Mouse (Mus musculus): Measurements from ENCODE around the gene Rab15.
"Not testable (repeated sequence)": the region's sequence is repeated elsewhere in the genome, so short reads cannot be mapped to it uniquely, and the experiment has no call there.

Rab15 gene

DNA sequence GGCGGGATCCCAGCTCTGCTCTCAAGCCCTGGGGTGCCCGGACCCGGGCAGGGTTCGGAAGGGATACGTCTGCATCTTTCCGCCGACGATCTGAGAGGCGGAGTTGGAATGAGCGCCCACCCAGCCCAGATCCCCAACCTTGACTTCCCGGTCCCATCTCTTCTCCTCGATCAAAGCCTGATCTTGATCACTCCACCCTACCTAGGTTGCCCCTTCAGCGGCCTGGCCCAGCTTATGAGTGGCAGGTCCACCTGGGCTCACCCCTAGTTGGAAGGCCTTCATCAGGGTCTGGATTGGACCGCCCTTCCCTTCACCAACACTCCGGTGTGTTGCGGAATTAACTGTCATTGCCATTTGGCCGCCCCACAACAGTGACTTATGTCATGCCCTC, at the start of gene Rab15:
Gene Rab15, minus strand, starts transcription at position 258 of the 391 bp plus-strand sequence.
- peak; percentile 27 for DNase-seq (ENCODE audit: low spot score)

DNA sequence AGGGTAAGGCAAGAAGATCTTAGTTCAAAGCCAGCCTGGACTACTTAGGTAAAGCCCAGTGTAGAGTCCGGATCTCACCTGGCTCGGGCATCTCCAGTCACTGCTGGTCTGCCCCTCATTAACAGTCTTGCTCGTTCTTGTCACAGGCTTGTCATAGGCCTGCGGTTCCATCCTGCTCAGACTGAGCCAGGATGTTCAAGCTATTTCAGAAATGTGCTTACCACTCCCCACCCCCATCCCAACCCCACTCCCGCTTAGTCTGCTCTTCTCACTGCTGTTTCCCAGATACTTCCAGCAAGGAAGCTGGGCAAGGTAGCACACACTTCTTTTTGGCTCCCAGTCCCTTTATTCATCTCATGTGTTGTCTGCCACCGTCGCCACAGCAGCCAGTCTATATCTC, 46.9 kb upstream of the Rab15 start:
- DNase-seq (ENCODE audit: low spot score), result no peak

DNA sequence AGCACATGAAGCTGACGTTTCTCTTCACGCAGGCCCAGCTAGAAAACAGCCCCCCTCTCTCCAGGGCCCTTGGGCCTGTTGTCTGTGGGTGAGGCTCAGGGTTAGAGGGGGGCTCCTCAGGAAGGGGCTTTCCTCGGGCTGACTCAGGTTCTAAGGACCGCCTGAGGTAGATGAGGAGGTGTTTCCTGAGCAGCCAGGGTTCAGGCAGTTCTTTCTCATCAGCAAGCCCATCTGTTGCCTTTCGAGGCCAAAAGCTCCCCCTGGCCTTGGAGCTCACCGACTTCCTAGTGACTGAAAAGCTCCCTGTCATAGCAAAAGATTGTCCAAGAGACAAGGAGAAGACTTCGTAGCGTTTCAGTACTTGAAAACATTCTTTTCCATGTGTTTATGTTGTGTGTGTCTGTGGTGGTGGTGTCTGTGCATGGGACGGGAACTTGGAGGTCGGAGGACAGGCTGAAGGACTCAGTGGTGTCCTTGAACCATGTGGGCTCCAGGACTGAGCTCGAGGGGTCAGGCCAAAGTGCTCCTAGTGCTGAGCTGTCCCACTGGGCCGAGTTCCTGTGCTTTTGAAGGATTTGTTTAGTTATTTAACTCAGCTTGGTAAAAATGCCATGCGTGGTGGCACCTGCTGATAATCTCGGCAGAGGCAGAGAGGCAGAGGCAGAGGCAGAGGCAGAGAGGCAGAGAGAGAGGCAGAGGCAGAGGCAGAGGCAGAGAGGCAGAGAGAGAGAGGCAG, 45.9 kb upstream of the Rab15 start:
- no peak for DNase-seq (ENCODE audit: low spot score)

DNA sequence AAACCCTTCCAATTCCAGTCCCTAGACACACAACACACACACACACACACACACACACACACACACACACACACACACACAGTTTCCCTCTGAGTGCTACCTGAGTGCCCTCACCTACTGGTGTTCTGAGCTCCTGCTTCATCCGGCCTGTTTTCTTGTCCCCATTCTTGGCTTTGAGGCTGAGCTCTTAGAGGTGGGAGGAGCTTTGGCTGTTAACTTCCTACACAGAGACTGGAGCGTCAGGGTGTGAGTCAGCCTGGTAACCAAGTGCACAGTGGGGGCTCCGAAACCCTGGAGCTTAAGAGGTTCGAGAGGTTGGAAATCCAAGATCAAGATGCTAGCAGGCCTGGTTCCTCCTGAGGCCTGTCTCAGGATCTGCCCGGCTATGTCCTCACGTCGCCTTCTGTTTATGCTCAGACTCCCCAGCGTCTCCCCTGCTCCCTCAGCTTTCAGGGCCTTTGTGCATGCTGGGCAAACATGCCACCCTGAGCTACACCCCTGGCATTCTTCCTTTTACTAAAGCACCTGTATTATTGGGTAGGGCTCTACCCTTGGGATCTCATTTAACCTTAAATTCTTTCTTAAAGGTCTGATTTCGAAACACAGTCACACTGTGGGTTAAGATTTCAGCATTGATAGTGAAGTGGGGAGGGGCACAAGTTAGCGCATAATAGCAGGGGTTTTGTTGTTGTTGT, 45.0 kb upstream of the Rab15 start:
- no peak for DNase-seq (ENCODE audit: low spot score)

DNA sequence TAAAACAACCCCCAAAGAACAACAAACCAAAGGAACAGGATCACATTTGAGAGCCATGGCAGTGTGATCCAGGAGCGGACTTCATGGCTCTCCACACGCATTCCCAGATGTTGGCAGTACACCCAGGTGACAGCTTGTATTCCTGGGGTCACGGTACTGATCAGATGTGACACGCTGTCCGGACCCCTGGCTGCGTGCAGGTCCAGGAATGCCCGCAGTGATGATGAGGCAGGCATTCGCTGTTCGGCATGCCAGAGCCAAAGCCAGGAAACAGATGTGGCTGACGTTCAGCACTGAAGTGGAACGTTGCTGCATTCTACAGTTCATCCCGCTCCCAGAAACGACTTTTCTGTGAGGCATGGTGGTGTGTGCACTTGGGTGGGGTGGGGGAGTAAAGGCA, 42.6 kb upstream of the Rab15 start:
- peak; percentile 36 for DNase-seq (ENCODE audit: low spot score)

DNA sequence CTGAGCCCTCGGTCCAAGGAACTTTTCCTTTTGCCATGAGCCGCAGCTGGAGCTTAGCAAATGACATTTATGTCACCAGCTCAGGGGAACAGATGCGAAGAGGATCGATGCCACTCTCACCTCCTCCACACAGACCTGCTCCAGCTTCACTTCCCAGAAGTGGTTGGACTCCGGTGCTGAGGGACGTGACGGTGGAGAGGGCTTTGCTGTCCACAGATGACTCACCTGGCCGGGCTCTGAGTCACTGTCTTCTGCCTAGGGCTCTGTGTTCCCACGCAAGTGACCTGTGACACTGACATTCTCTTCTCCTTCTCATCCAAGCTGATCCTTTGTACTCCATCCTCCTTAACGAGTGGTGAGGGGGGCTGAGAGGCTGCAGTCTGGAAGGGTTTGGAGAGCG, 40.9 kb upstream of the Rab15 start:
- no peak for DNase-seq (ENCODE audit: low spot score)

DNA sequence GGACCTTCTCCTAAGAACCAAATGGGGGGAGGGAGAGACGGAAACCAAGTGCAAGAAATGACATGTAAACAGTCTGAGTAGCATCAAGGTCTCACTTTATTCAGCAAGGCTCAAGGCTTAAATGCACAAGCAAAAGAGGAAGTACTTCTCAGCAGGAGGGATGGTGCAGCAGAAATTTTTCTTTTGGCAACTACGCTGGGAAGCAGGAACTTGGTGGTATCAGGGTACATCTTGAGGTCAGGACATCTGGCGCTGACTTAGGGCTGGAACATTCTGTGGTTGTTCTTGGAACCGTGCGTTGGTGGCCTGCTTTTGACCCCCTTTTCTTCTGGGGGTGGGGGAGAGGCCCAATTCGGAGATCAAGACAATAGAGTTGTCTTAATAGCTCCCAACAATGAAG, 36.1 kb upstream of the Rab15 start:
- DNase-seq (ENCODE audit: low spot score), result not testable (repeated sequence)

DNA sequence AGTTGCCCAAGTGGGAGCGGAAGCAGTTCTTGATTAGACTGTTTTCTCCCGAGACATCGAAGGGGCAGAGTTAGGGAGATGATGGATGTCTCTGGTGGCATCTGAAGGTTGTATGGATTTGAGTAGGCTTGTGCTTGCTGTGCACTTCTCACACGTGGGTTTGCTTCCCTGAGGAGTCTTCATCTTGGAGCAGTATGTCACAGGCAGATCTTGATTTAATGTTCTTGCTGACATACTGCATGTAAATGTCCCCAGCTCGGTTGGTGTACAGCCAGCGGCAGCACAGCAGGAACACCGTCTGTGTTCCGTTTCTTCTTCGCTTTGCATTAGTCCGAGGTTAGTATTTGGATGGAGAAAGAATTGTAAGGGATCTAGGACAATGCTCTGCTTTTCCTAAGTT, 34.4 kb upstream of the Rab15 start:
- no peak for DNase-seq (ENCODE audit: low spot score)

DNA sequence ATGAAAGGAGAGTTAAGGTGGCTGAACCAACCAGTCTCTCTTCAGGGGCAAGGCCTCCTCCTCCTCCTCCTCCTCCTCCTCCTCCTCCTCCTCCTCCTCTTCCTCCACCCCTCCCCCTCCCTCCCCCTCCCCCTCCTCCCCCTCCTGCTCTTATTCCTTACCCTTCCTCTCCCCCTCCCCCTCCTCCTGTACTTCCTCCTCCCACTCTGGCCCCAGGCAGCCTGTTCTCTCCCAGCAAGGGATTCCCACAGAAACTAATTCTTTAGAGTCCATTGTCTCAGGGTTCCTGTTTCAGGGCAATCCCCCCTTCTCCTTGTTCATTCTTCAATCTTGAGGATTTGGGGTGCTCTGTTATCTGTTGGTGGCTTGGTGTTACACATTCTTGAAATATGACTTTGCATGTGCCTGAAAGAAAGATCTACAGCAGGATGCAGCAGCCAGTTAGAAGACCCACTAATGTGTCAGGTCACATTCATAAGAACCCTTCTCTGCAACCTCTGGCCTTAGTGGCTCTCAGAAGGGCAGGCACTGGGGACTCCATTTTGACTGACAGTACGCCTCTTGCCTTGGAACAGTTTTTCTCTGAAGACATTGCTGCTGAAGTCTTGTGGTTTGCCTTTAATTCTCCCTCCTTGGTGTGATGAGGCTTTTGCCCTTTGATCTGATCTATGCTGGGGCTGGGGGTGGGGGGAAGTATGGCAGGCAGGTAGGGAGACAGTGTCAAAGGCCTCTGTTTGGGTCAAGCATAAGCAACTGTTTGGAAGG, 30.9 kb upstream of the Rab15 start:
- no peak for DNase-seq (ENCODE audit: low spot score)

DNA sequence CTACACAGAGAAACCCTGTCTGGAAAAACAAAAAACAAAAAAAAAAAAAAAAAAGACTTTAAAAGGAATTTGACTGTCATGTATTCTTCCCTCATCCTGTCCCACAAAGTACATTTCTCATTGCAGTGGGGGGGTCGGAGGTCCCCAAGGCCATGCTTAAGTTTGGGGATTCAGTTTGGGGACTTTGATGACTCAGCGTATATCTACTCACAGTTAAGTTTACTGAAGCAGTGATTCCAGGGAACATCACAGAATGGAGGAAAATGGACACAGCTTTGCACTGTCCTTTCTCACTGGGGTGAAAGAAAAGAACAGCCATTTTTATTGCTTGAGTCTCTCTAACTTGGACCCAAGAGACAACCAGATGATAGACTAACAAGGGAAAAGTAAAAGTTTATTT, 29.7 kb upstream of the Rab15 start:
- DNase-seq (ENCODE audit: low spot score), result no peak

DNA sequence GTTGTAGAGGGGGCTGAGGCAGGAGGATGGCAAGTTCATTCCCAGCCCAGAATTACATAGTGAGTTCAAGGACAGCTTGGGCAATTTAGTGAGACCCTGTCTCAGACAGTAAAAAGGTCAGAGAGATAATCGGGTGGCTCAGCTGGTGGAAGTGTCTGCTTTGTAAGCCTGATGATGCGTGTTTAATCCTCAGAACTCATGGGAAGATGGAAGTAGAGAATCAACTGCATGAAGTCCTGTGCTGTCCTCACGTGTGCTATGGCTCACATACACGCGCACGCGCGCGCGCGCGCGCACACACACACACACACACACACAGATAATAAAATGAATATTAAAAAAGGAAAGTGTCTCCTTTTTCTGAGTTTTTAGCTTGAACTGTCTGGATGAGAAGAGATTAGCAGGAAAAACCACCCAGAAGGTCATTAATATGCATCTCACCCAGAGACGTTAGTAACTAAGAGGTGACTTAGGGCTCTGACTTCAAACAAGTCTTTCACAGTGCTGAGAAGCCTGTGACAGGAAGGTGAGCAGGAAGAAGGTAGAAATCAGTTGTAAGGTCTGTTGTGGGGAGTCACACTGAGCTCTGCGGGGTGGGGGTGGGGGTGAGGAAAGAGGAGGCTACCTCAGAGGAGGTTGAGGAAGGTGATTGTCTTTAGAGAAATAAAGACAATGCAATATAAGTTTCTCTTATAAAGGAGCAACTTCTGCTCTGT, 21.8 kb upstream of the Rab15 start:
- no peak for DNase-seq (ENCODE audit: low spot score)

DNA sequence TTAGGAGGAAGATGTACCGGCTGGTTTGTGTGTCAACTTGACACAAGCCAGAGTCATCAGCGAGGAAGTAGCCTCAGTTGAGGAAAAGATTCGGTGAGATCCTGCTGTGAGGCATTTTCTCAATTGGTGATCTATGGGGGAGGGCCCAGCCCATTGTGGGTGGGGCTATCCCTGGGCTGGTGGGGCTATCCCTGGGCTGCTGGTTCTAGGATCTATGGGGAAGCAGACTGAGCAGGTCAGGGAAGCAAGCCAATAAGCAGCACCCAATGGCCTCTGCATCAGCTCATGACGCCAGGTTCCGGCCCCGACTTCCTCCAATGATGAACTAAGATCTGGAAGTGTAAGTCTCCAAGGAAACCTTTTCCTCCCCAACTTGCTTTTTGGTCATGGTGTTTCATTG, 17.4 kb upstream of the Rab15 start:
- DNase-seq (ENCODE audit: low spot score), result no peak

DNA sequence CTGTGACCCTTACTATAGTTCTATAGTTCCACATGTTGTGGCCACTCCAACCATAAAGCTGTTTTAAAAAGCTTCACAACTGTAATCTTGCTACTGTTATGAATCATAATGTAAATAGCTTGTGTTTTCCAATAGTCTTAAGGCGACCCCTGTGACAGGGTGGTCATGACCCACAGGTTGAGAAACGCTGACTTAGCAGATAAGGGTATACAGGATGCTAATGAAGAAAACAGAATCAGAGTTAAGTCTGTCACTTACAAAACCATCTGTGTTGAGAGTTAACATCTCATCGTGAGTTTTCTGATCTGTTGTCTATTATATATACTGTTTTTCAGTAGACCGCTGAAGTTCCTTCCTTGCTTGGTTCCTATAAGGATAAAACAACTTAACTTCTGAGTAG, 16.6 kb upstream of the Rab15 start:
- DNase-seq (ENCODE audit: low spot score), result no peak

DNA sequence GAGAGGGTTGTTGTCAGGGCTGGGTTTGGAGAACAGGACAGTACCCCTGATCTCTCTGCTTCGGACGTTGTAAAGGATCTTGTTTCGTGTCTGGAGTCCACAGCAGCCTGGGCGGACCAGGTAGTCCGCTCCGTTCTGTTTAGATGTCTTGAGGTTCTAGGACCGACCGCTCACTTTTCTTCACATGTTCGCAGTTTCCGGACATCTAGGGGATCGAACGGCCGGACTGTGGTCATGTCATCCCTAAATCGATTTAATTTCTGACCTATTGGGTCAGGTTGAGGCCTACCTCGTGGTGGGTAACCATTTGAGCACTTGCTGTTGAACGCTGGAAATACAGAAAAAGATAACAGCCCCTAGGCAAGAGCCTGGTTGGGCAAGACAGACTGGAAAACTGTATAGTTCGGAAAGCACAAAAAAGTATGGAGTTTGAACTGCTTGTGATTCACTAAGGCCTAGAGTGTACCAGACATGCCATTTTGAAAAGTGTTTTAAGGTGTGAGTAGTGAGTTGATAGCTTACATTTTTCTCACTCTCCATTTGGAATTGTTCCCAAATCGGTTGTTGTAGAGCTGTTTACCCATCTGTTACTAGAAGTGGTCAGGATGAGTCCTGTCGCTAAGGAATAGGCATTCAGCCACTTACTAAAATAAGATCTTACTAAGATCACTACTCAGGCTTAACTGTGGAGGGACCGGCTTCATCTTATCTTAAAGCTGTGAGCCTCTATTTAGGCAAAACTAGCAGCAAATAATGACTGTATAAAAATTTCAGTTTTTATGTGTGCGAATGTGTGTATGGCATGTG, 15.3 kb upstream of the Rab15 start:
- peak; percentile 35 for DNase-seq (ENCODE audit: low spot score)

DNA sequence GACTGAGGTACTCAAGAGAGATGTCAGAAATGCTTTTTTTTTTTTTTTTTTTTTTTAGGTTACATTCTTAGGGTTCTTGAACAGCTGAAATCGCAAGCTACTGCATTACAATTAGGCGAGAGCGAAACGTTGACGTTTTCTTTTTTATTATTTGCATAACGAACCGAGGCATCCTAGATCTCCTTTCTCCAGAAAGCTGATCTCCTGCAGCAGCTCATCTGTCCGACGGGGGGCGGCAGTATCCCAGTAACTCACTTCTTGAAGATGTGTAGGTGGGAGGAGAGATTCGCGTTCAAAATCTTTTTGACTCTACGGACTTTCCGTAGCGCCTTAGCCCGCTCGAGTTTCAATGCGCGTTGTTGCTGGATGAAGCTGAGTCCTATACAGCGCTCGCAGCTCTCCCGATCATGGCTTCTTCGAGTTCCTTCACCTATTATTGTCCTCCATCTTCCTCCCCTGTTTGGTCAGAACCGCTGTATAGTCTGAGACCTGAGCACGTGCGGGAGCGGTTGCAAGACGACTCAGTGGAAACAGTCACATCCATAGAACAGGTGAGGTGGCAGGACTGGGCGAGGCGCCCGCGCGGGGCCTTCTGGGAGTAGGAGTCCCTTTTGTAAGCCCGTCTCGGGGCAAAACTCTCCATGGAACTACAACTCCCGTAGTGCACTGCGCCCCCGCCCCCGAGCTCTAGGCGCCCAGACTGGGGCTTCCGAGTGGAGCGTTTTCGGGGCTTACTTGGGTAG, 14.6 kb upstream of the Rab15 start:
- peak; percentile 96 for DNase-seq (ENCODE audit: low spot score)

DNA sequence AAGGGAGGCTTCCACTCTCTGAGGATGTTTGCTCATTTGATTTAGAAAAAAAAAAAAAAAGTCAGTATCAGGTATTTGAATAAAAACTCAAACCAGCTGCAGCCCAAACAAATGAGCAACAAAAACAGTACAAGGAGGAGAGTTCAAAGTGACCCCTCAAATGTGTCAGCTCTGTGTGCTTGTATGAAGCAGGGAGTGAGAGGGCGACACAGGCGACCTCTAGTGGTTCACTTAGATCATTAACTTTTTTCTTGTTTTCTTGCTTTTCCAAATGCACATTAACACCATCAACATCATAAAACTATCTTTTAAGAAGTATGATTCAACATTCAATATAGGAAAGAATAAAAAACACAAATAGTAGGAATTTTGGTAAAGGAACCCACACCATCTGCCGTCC, 10.0 kb upstream of the Rab15 start:
- DNase-seq (ENCODE audit: low spot score), result peak; percentile 81

DNA sequence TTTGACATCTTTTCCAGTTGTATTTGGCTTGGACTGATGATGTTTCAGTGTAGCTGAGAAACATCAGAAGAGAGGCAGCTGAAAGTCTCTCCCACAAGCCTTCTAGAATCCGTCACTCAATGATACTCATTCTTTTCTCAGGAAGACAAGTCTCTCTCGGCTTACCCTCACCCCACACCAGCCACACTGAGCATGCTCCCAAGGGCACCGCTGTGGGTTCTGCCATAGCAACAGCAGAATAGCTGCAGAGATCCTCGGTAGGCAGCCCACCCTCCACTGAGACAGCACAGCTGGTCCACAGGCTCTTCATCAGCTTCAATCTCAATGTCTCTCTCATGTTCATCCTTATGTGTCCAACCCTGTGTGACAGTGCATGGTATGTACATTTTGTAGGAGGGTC, 2.6 kb upstream of the Rab15 start:
- no peak for DNase-seq (ENCODE audit: low spot score)

DNA sequence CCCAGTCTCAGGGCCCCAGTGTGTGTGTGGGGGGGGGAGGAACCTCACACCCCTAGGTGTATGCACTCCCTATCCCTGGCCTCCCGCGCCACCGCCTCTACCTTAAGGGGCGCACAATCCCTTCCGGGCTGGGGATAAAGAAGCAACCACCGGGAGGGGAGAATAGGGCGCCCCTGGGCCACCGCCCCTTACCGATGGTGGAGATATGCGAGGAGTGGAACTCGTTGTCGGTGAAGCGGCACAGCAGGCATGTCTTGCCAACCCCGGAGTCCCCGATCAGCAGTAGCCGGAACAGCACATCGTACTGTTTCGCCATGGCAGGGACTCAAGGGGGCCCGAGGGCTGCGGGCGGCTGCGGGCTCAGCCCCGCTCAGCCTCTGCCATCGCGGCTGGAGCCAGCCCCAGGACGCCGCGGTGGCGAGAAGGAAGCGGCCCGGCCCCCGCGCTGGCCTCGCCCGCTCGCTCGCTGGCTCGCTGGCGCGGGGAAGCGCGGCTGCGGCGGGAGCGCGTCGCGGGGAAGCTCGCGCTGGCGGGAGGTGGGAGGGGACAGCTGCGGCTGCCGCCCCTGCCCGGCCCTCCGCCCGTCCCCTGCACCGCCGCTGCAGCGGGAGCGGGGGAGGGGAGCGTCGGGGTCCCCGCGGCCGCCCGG, 582 bp downstream of the Rab15 start:
- DNase-seq (ENCODE audit: low spot score), result peak; percentile 45

DNA sequence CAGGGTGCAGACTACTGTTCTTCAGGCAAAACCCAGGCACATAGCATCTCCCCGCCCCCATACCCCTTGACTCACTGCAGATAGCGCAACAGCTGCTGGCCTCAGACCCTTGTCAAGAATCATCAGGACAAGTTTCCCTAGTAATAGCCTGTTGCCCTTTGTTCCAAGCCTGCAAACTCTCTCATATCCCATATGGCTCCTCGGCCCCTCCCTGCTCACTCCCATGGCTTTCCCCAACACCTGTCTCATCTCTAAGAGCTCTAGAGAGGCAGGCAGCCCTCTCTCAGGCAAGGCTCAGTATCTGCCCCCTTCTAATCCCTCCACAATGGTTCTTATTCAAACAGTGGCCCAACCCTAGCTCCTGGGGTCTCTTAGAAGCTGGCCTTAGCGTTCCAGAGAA, 2.1 kb downstream of the Rab15 start:
- no peak for DNase-seq (ENCODE audit: low spot score)

DNA sequence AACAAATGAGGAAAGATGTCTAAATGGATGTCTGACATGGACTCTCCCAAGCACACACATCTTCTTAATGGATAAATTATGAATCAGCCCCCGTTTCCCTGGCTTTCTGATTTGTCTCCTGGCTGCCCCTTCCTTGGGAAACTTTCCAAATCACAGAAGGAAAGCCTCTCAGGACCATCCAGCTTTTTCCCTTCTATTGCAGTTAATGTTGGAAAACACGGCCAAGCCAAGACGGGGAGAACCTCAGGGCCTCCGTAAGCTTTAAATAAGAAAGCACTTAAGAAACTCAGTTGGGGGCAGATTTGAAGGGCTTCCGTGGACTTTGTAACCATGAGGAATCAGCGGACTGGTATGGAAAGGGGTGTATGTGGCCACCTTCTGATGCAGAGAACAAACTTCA, 2.9 kb downstream of the Rab15 start:
- no peak for DNase-seq (ENCODE audit: low spot score)

Data from embryo, embryonic 10 days (tissue).